Mouse (Mus musculus) small intestine, adult 2 months (tissue): ENCODE measurements around the gene Rsph10b.

Source experiments
- CTCF ChIP-seq: fragments of 200-500 bp; IDR thresholded peaks from 2 replicates; pipeline ENCODE4 v1.5.1; 2012; ENCODE audit warnings: low read depth, mild to moderate bottlenecking, control low read depth, inconsistent platforms, low read length, moderate library complexity, mixed read lengths; ENCODE audit not compliant: insufficient replicate concordance, insufficient read length; ENCODE audit errors: extremely low read depth
- POLR2A ChIP-seq: fragments of 200-500 bp; IDR thresholded peaks from 2 replicates; pipeline ENCODE4 v1.6.1; 2012; ENCODE audit warnings: low read depth, mild to moderate bottlenecking, control low read depth, inconsistent platforms, low read length, moderate library complexity

DNA sequence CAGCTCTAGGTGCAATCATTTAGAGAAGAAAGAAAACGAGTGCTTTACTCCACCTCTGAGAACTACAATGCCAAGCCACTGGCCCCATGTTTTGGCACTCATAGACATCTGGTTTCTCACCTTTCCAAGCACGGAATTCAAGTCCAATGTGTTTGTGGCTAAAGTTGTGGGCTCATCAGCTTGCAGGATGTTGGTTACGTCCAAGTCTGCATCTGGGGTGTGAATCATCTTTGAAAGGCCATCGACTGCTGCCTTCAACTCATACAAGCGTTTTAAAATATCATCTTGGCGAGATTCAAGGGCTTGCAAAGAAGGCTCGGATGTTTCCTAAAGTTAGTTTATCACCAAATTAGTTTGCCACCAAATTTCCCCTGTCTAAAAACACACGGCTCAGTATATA, 26.4 kb upstream of the Rsph10b start:
- TF ChIP-seq POLR2A (no peak), CTCF (no peak)
